Mouse (Mus musculus) lung, postnatal 14 days (tissue): Measurements from ENCODE around the gene Fanci.

Experiments
- DNase-seq: peaks from one replicate; pipeline ENCODE4 v3.0.0; 2021

The Fanci gene

DNA sequence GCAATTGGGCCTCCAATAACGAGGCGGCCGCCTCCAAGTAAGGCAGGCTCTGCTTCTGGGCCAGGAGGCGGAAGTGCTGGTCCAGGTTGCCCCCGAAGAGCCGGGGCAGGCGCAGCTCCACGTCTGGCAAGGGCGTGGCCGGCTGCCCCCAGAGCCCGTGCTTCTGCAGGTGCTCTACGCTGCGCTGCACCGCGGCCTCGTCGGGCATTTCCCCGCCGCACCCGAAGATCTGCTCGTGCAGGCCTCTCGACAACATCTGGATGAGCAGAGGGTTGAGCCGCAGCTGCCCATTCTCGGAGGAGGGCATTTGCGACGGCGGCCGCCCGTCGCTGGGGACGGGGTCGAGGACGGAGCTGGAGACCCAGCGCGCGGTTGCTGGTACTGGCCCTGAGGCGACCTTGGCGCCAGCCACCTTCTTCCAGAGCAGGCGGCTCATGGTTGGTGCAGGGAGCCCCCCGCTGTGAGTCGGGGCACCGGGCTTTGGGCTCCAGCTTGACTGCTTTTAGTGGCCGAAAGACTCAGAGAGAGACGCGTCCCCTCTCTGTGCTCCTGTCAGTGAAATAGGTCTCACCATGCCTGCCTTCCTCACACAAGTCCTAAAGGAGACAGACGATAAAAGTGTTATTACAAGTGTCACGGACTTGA lies 73.2 kb downstream of the Fanci start:
- DNase-seq: no peak

DNA sequence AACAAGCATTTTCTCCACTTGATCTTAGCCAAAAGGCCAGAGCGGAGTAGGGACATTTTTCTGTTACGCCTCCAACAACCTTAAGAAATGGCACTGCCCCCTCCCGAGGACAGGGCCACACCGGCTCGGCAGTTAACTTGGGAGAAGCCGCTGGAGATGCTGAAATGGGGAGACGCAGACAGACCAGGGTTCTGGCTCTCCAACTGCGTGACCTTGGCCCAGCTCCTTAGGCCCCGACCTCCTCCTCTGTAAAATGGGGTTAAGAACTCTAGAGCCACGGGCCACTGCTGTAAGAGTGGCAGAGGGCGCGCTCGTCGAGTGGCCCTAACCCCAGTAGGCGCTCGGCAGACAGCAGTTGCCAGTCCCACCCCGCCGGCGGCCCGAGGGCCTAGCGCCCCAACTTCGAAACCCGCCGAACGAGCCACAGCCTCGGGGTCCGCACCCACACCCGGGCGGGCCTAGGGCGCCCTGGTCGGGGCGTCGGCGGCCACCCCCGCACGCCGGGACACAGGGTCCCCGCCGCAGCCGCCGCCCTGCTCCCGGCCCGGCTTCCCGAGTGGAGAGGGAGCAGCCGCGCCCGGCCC lies 73.8 kb downstream of the Fanci start:
- DNase-seq: no peak

DNA sequence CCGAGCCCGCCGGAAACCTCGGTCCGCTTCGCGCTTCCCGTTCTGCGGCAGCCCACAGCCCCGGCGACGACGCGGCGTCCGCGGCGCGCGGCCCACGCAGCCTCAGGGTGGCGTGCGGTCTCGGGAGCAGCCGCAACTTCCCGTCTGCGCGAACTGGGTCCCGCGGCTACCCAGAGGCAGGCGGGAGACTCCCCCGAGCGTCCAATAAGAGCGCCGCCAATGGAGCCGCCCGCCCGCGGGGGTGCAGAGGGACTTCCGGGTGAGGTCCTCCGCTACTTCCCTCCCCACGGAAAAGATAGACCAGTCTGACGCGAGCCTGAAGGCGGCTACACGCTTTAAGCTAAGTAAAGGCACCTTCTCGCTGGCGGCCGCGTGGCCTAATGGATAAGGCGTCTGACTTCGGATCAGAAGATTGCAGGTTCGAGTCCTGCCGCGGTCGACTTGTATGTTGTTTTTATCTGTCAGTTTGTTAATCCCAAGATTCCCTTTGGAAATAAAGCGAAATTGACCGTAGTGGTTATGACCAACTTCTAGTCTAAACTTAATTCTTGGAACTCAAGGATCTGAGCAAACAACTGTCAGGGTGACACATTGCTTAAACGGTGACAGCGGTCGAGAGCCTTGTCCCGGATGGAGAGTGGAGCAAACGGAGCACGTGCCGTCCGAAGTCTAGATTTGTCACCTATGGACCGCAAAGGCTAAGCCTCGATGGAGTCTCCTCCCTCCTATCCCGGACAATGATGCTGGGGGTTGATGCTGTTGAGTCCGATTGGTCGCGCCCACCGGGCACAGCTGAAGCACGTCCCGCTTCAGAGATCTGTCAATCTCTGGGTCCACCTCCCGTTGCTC lies 74.5 kb downstream of the Fanci start, which contains the start of gene Polg:
Polg (minus strand) TSS at position 310 of the 849 bp plus-strand sequence.
- DNase-seq: peak; percentile 100

DNA sequence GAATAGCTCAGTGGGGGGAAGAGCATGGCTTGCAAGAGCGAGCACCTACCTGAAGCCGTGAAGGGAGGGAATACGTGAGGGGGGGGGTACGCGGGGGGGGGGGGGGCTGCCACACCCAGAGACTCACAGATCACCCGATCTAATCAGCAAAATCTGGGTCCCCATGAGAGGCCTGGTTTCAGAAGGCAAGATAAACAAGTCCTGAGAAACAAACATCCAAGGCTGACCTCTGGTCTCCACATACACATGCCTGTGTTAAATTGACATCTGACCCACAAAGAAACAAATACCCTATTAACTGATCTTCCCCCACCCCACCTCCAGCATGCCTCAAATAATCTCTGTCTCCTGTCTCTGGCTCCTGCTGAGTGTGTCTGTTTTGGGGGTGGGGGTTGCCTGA lies 76.2 kb downstream of the Fanci start:
- DNase-seq: no peak

DNA sequence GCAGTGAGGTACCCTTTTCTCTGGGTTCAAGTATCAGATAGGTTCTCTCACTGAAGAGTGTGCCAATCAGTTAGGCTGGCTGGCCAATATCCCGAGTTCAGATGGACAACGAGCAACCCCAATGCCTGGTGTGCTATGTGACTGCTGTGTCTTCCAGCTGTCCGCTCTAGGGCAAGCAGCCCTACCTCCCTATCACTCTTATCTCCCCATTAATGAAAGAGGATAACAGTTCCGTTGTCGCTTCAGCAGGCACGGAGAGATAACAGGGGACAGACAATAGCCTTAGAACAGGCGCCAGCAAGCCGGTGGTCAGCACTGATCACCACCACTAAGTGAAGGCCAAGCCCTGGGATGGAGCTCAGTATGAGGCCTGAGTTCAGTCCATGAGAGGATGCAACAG lies 77.3 kb downstream of the Fanci start:
- no peak for DNase-seq

DNA sequence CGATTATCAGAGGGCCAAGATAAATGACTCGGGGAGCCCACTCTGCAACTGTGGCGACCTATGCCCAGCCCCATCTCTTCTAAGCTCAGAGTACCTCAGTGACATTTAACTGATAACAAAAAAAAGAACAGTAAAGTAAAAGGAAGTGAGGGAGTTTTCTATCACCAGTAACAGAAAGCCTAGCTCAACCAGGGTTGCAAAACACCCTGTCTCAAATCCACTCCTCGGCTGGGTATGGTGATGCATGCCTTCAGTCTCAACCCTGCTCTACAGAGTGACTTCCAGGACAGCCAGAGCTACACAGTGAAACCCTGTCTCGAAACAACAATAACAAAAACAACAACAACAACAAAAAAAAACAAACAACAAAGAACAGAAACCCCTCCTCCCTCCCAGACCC lies 78.0 kb downstream of the Fanci start:
- DNase-seq: no peak

DNA sequence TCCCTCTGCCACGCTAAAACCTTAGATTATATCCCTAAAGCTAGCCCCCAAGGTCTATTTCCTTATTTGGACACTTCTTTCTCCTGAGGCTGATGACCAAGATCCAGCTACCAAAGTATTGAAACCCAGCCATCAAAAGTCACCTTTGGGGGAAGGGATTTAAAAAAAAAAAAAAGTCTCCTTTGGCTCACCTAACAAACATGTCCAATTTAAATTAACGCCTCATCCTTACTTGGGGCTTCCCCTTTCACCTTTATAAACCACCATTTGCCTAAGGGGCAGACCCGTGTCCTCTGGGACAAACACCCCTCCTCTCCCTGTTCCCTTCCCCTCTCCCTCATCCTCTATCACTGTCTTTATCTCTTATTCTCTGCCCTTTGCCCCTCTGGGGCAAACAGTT lies 79.0 kb downstream of the Fanci start:
- DNase-seq: no peak

DNA sequence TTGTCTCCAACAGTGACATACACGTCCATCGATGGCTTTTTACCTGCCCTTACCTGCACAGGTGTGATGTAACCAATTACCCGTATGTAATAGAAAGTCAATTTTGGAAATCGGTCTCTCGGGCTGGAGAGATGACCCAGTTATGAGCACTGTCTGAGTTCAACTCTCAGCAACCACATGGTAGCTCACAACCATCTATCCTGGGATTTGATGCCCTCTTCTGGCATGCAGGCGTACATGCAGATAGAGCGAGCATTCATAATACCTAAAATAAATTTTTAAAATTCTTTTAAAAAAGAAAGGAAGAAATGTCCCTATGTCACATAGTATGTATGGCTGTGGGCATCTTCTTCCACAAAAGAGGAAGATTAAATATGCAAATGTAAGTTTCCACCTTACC lies 79.7 kb downstream of the Fanci start:
- DNase-seq: no peak

DNA sequence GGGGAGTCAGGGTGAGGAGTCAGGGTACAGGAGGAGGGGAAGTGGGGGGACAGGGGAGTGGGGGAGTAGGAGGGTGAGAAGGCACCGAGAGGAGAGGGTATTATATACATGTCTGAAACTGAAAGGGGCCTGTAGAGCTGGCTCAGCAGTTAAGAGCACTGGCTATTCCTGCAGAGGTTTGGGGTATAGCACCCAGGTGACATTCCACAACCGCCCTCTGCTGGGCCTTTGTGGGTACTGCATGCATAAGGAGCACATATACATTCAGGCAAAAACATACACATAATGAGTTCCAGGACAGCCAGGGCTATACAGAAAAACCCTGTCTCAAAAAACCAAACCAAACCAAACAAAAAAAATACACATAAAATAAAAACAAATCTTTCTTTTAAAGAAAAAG lies 81.1 kb downstream of the Fanci start:
- no peak for DNase-seq

DNA sequence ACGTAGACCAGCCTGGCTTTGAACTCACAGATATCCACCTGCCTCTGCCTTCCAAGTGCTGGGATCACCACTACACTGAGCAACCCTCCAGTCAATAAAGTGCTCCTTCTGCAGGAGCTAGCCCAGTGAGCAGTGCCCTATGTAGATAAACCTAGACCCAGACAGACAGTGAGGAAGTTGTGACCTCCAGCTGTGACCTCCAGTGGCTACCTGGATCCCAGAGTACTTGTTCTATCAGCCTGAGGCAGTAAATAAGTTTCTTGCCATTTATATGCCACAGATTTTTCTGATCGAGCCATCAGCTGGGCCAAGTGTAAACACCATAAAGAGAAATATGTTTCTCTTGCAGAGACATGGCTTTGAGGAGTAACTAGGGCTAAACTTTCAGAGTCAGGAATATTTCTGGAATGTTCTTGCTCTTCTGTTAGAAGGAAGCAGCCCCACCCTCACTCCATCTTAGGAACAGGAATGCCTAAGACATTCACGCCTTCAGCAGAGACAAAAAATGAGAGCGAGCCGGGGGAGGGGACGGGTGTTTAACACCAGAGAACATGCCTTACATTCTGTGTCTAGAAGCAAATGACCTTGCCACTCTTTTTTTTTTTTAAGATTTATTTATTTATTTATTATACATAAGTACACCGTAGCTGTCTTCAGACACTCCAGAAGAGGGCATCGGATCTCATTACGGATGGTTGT lies 81.9 kb downstream of the Fanci start:
- DNase-seq: no peak

DNA sequence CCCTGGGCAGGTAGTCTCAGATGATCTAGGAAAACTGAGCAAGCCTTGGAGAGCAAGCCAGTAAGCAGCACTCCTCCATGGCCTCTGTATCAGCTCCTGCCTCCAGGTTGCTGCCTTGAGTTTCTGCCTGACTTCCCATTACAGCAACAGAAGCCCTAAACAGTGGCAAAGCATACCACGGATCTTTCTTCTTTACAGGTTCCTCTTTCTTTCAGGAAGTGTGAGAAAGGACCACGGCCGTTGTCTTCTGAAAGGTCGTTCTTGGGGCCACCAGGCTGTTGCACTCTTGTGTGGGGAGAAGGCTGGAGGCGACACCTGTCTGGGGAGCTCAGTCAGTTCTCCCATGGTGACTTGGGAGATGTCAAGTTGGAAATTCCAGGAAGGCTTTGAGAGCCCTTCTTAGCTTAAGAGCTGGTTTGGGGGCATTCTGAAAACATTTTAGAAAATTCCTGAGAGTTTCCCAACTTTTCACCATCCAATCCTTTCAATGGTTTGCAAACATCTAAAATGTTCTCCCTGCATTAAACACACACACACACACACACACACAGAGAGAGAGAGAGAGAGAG lies 83.2 kb downstream of the Fanci start:
- no peak for DNase-seq

DNA sequence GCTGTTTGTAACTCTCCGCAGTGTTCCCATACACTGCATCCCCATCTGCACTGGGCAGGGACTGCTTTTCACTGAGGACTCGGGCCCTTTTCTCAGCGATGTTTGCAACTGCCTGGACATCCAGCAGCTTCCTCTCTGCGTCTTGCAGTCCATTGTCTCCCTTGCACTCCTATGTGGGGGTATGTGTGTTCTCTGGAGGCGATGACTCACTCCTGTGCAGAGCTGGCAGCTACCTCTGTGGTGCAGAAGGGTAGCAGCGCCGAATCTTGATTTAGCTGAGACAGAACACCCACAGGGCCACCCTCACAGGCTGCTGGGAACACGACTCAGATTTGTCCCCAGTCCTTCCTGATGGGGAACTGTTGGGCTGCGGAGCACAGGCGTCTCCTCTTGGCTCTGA lies 94.8 kb downstream of the Fanci start:
- DNase-seq: no peak

DNA sequence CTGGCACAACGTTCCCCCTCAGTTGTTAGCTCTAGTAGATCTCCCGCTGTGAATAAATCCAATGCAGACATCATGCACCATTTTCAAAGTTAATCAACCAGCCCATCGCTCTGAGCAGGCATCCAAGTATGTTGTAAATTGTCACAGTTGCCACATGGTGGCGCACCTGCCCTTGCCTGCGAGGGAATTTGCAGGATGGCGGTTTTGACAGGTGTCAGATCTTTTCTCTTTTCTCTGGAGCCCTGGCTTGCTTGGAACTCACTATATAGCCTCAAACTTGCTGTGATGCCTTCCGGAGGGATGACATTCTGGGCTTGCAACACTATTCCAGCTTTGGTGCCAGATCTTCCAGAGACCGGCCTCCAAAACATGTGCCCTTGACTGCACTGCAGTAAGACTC lies 102.2 kb downstream of the Fanci start:
- peak; percentile 61 for DNase-seq

DNA sequence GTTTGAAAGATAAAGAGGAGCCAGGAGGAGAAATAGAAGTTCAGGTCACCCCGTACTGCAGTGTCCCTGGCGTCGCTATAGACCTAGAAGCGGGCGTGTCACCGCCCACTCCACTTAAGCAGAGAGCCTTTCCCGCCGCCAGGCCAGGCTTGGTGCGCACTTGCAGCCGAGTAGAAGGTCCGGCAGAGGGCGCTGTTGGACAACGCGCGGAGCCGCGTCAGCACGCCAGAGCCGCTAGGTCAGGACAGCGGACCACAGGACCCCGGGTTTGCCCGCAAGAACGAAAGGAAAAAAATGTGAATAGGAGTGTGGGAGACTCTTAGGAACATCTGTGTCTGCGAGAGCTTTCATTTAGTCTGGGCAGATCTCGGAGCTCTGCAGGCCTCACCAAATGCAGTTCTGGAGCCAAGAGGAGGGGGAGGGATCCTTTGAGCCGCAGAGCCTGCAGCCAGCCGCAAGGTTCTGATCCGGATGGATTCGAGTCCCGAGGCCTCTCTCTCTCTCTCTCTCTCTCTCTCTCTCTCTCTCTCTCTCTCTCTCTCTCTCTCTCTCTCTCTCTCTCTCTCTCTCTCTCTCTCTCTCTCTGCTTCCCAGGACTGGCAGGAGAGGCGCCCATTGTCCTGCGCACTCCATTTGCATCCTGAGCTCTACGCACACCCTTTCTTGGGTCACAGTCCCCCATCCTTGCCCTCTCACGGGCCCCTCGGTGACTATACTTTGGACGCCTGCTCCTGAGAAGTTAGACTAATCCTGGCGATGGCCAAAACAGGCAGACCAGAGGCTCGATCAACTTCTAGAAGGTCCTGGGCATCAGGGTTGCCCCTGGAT lies 104.5 kb downstream of the Fanci start:
- DNase-seq: peak; percentile 92

DNA sequence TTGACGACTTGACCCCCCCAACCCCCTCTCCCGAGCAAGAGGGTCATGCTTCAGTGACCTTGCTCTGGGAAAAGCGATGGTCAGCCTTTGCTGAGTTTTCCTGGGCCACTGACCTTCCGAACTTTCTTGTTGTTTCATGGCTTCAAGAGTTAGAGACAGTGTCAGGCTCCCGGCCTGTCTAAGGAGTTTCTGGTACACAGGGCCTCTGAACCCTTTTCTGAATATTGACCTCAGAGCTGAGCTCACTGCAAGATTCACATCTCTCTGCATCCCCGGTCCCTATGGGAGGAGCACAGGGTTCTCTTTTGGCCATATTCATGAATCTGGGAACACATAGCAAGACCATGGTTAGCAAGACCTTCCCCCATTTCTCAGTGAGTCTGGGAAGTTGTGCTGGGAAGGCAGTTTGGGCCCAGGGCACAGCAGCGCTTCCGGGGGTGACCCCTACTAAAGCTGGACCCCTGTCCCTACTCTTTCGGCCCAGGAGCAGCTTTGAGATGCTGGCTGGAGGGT lies 105.1 kb downstream of the Fanci start:
- DNase-seq: no peak

DNA sequence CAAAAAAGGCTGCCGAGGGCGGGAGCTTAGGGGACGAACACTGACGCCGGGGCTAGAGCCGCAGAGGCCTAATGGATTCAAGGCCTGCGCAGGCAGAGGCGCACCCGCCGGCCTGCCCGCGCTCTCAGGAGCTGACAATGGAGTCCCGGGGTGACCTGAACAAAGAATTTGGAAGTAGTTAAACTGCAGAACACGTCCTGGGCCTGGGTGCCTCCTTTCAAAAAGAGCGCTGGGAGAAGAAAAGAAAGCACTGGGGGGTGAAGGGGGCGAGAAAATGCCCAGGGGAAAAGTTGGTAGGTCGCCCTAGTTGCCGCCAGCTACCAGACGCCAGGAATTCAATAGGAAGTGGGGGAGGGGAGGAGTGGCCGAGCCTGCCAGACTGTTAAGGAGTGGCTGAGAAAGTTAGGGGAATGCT lies 106.0 kb downstream of the Fanci start:
- no peak for DNase-seq

DNA sequence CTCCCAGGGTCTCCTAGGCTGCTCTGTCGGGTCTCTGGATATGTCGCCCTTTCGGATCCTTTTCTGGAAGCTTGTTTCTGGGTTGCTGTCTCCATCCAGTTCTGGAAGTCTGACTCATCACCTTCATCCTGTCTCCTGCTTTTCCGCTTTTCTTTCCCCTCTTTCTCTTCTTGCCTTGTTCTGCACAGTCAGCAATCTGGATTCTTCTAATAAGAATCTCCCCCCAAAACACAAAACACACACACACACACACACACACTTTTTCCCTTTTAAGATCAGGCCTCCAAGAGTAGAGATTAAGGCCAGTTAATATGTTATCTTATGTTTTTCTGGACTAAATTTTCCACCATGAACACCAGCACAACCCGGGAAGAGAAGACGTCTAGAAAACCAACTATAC lies 106.6 kb downstream of the Fanci start:
- no peak for DNase-seq

DNA sequence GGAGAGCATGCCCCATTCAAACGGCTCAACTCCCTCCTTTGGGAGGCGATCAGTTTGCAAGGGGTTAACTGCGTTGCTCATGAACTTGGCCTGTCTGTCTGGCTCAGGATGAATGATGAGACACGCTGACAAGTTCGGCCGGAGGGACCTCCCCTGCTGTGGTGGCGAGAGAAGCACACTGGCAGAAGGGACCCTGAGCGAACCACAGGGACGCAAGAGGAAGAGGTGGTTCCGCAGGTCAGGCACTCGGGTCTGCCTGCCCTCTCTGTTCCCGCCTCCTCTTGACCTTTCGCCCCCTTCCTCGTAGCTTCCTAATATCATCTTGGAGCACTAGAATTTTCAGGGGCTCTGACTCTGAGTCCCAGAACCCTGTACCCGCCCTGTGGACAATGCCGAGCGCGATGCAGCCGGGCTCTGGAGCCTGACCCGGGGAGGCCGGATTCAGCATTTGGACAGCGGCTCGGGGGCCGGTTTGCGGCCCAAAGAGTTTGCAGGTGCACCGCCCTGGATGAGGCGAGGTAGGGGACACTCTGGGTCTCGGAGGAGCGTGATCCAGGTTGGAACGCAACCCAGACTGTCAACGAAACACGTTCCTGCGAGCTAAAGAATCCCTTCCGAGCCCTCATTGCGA lies 107.4 kb downstream of the Fanci start:
- DNase-seq: peak; percentile 64
